Mouse (Mus musculus) testis, postnatal 10 days (tissue): ENCODE measurements around the gene Pts.

Experiments used
- DNase-seq: peaks from one replicate; pipeline ENCODE4 v3.0.0; 2021; ENCODE audit warnings: low spot score

Gene Pts

GRCm38 (mm10) chr9:50530890-50531289, 2.4 kb upstream of the Pts start:
- DNase-seq = no peak

GRCm38 (mm10) chr9:50527860-50528259, 664 bp downstream of the Pts start:
- DNase-seq = no peak

- no peak for DNase-seq
Measured at GRCm38 (mm10) chr9:50525585-50525984, 2.9 kb downstream of the Pts start.

- DNase-seq = peak; percentile 33
Measured at GRCm38 (mm10) chr9:50524936-50525335, 3.6 kb downstream of the Pts start.

- DNase-seq = peak; percentile 30
Measured at GRCm38 (mm10) chr9:50522574-50522973, 6.0 kb downstream of the Pts start.

GRCm38 (mm10) chr9:50521562-50521961, 7.0 kb downstream of the Pts start:
- DNase-seq = no peak

GRCm38 (mm10) chr9:50520748-50521147, 7.8 kb downstream of the Pts start:
- DNase-seq = no peak

GRCm38 (mm10) chr9:50518781-50519180, 9.7 kb downstream of the Pts start:
- peak; percentile 47 for DNase-seq

- no peak for DNase-seq
Measured at GRCm38 (mm10) chr9:50515462-50515861, 13.1 kb downstream of the Pts start.

- DNase-seq = no peak
Measured at GRCm38 (mm10) chr9:50507570-50507969, 21.0 kb downstream of the Pts start.

- DNase-seq = no peak
Measured at GRCm38 (mm10) chr9:50505405-50505804, 23.1 kb downstream of the Pts start.

- DNase-seq = no peak
Measured at GRCm38 (mm10) chr9:50502949-50503348, 25.6 kb downstream of the Pts start.

GRCm38 (mm10) chr9:50500974-50501501, 27.5 kb downstream of the Pts start:
- DNase-seq = no peak

GRCm38 (mm10) chr9:50500467-50500973, 28.0 kb downstream of the Pts start:
- no peak for DNase-seq

- DNase-seq = no peak
Measured at GRCm38 (mm10) chr9:50499781-50500180, 28.7 kb downstream of the Pts start.

GRCm38 (mm10) chr9:50498815-50499214, 29.7 kb downstream of the Pts start:
- no peak for DNase-seq

- DNase-seq = no peak
Measured at GRCm38 (mm10) chr9:50497536-50497935, 31.0 kb downstream of the Pts start.

GRCm38 (mm10) chr9:50497076-50497475, 31.4 kb downstream of the Pts start:
- no peak for DNase-seq

- DNase-seq = no peak
Measured at GRCm38 (mm10) chr9:50496546-50496945, 32.0 kb downstream of the Pts start.

- DNase-seq = no peak
Measured at GRCm38 (mm10) chr9:50496151-50496505, 32.4 kb downstream of the Pts start.

GRCm38 (mm10) chr9:50495405-50496150, 32.9 kb downstream of the Pts start:
- no peak for DNase-seq

- no peak for DNase-seq
Measured at GRCm38 (mm10) chr9:50494311-50494710, 34.2 kb downstream of the Pts start, which contains the start of gene Plet1. TSS of gene Plet1 (plus strand) at chr9:50494525.

GRCm38 (mm10) chr9:50493777-50494176, 34.7 kb downstream of the Pts start:
- DNase-seq = no peak
